Mouse (Mus musculus) embryonic facial prominence, embryonic 11.5 days (tissue): ENCODE measurements around the gene Slfn9. TPM values are rescaled to one million over a fixed set of nuclear protein-coding genes. Genes with fewer than 3 reads are reported as not detected.
A peak's percentile ranks its signal among the peaks of the same experiment; 100 is the strongest.
"Not testable (repeated sequence)": the region's sequence is repeated elsewhere in the genome, so short reads cannot be mapped to it uniquely, and the experiment has no call there.

ENCODE experiments used
- ATAC-seq: fragments of 200-750 bp; cut with Nextera tagmentation; replicated peaks from 2 replicates; pipeline ENCODE4 v1.8.0; 2017; ENCODE audit warnings: low read depth; ENCODE audit not compliant: insufficient number of reproducible peaks, low FRiP score, low TSS enrichment
- DNase-seq: peaks from one replicate; pipeline ENCODE4 v3.0.0-alpha.2; 2015; ENCODE audit warnings: low spot score
- H3K27ac ChIP-seq: fragments of 300-500 bp; sonication (generic); replicated peaks from 2 replicates; pipeline ENCODE4 v1.5.1; 2014; ENCODE audit warnings: mild to moderate bottlenecking, low read depth, low read length, control low read depth
- H3K27me3 ChIP-seq: fragments of 300-500 bp; sonication (generic); 2 replicates; pipeline ENCODE4 v1.6.1; 2014; ENCODE audit warnings: mild to moderate bottlenecking, low read length, moderate library complexity, mixed read lengths; ENCODE audit not compliant: control insufficient read depth, insufficient read depth
- H3K36me3 ChIP-seq: fragments of 300-500 bp; sonication (generic); replicated peaks from 2 replicates; pipeline ENCODE4 v1.6.1; 2014; ENCODE audit warnings: low read depth, mild to moderate bottlenecking, low read length, moderate library complexity, mixed read lengths; ENCODE audit not compliant: control insufficient read depth, insufficient read depth
- H3K4me1 ChIP-seq: fragments of 300-500 bp; sonication (generic); 2 replicates; pipeline ENCODE4 v1.6.1; 2014; ENCODE audit warnings: low read length, mixed read lengths; ENCODE audit not compliant: control insufficient read depth, insufficient read depth
- H3K4me2 ChIP-seq: fragments of 300-500 bp; sonication (generic); 2 replicates; pipeline ENCODE4 v1.6.1; 2014; ENCODE audit warnings: low read depth, mild to moderate bottlenecking, control low read depth, low read length, moderate library complexity
- H3K4me3 ChIP-seq: fragments of 300-500 bp; sonication (generic); 2 replicates; pipeline ENCODE4 v1.5.1; 2014; ENCODE audit warnings: low read depth, low read length, control low read depth
- H3K9ac ChIP-seq: fragments of 300-500 bp; sonication (generic); replicated peaks from 2 replicates; pipeline ENCODE4 v1.6.1; 2014; ENCODE audit warnings: mild to moderate bottlenecking, control low read depth, low read length
- H3K9me3 ChIP-seq: fragments of 300-500 bp; sonication (generic); replicated peaks from 2 replicates; pipeline ENCODE4 v1.6.1; 2016; ENCODE audit warnings: mild to moderate bottlenecking, low read length, inconsistent platforms, mixed read lengths; ENCODE audit not compliant: control insufficient read depth
- WGBS: fragments of 180-500 bp; shearing (Covaris S2); extraction: QIAGEN DNeasy Blood & Tissue Kit; methylation state at CpG from one replicate; pipeline ENCODE4 v1.1.7; 2014; 5-methylcytosine and 5-hydroxymethylcytosine counted together
- polyA plus RNA-seq: library from polyadenylated mRNA; unstranded; fragments of >200 nt; fragmentation: Nextera tagmentation; extraction: Ambion mirVana; gene quantifications from 2 replicates; pipeline ENCODE4 v1.2.1, GENCODE M21; 2014

Slfn9 gene
- polyA plus RNA-seq, 1 experiment from 2014 or later = 15.3 TPM

- DNase-seq = no peak
- Histone ChIP-seq H3K9me3 (no peaks in the 10 kb centered on the region), H3K27ac (no peak overlapping the region), H3K4me1 (no peaks in the 10 kb centered on the region), H3K9ac (no peak overlapping the region), H3K36me3 (no peaks in the 10 kb centered on the region), H3K27me3 (no peaks in the 10 kb centered on the region), H3K4me3 (no peak overlapping the region), H3K4me2 (no peak overlapping the region)
- no peak for ATAC-seq
Measured at GRCm38 (mm10) chr11:83016093-83016492, 24.5 kb upstream of the Slfn9 start.

- WGBS = 75% methylated on average over 1 of the region's 1 CpGs
- Histone ChIP-seq H3K9me3 (no peaks in the 10 kb centered on the region), H3K9ac (no peak overlapping the region), H3K4me2 (no peak overlapping the region), H3K27me3 (no peaks in the 10 kb centered on the region), H3K36me3 (no peaks in the 10 kb centered on the region), H3K4me3 (no peak overlapping the region), H3K4me1 (no peaks in the 10 kb centered on the region), H3K27ac (no peak overlapping the region)
- ATAC-seq (no peak), DNase-seq (no peak)
Measured at GRCm38 (mm10) chr11:83013356-83013755, 21.7 kb upstream of the Slfn9 start.

GRCm38 (mm10) chr11:82990612-82991385 is 831 bp downstream of the Slfn9 start:
- not testable (repeated sequence) for H3K27ac ChIP-seq, H3K27me3 ChIP-seq, H3K4me1 ChIP-seq, H3K9me3 ChIP-seq, H3K36me3 ChIP-seq
- H3K4me2 ChIP-seq = peak overlapping the region; percentile 51
- peak; percentile 76 for DNase-seq
- peak overlapping the region; percentile 24 for H3K4me3 ChIP-seq
- peak; percentile 65; the same call in 1 of the 2 replicates for ATAC-seq
- WGBS = 8% methylated on average over 19 of the region's 19 CpGs
- peak overlapping the region; percentile 47 for H3K9ac ChIP-seq

GRCm38 (mm10) chr11:82989357-82989756 is 2.3 kb downstream of the Slfn9 start:
- no peak overlapping the region for H3K9ac ChIP-seq
- H3K27me3 ChIP-seq = no peaks in the 10 kb centered on the region
- H3K4me1 ChIP-seq = no peaks in the 10 kb centered on the region
- peak; percentile 50 for DNase-seq
- H3K36me3 ChIP-seq = no peaks in the 10 kb centered on the region
- peak overlapping the region; percentile 6; the same call in 1 of the 2 replicates for H3K4me2 ChIP-seq
- ATAC-seq = no peak
- no peak overlapping the region for H3K4me3 ChIP-seq
- no peaks in the 10 kb centered on the region for H3K9me3 ChIP-seq
- WGBS = 31% methylated on average over 12 of the region's 12 CpGs
- H3K27ac ChIP-seq = no peak overlapping the region

GRCm38 (mm10) chr11:82987621-82988020 is 4.0 kb downstream of the Slfn9 start:
- no peak for DNase-seq
- no peaks in the 10 kb centered on the region for H3K36me3 ChIP-seq
- no peak overlapping the region for H3K27ac ChIP-seq
- H3K4me2 ChIP-seq = no peak overlapping the region
- H3K4me3 ChIP-seq = no peak overlapping the region
- ATAC-seq = no peak
- H3K4me1 ChIP-seq = no peaks in the 10 kb centered on the region
- H3K27me3 ChIP-seq = no peaks in the 10 kb centered on the region
- no peaks in the 10 kb centered on the region for H3K9me3 ChIP-seq
- WGBS = 84% methylated on average over 6 of the region's 6 CpGs
- no peak overlapping the region for H3K9ac ChIP-seq

- Histone ChIP-seq H3K4me1 (no peaks in the 10 kb centered on the region), H3K27me3 (no peaks in the 10 kb centered on the region), H3K4me2 (no peak overlapping the region), H3K9me3 (no peaks in the 10 kb centered on the region), H3K9ac (no peak overlapping the region), H3K4me3 (no peak overlapping the region), H3K36me3 (no peaks in the 10 kb centered on the region), H3K27ac (no peak overlapping the region)
- ATAC-seq (no peak), DNase-seq (no peak)
- WGBS = 84% methylated on average over 17 of the region's 17 CpGs
Measured at GRCm38 (mm10) chr11:82983193-82983592, 8.4 kb downstream of the Slfn9 start.

- not testable (repeated sequence) for H3K36me3 ChIP-seq, ATAC-seq, DNase-seq, H3K4me1 ChIP-seq, H3K9me3 ChIP-seq, H3K27ac ChIP-seq, H3K4me2 ChIP-seq, H3K27me3 ChIP-seq, H3K4me3 ChIP-seq, H3K9ac ChIP-seq
- 84% methylated on average over 2 of the region's 2 CpGs for WGBS
Measured at GRCm38 (mm10) chr11:82982409-82982808, 9.2 kb downstream of the Slfn9 start.

GRCm38 (mm10) chr11:82973916-82974315 is 17.7 kb downstream of the Slfn9 start:
- no peak overlapping the region for H3K4me3 ChIP-seq
- ATAC-seq = no peak
- 30% methylated on average over 5 of the region's 5 CpGs for WGBS

More at GRCm38 (mm10) chr11:82973916-82974315, 17.7 kb downstream of the Slfn9 start:
- no peak for DNase-seq
- H3K4me2 ChIP-seq = no peak overlapping the region
- H3K27me3 ChIP-seq = no peaks in the 10 kb centered on the region
- H3K4me1 ChIP-seq = no peaks in the 10 kb centered on the region
- no peak overlapping the region for H3K27ac ChIP-seq
- H3K9ac ChIP-seq = no peak overlapping the region
- no peaks in the 10 kb centered on the region for H3K9me3 ChIP-seq
- no peaks in the 10 kb centered on the region for H3K36me3 ChIP-seq
